Mouse (Mus musculus): ENCODE results near the gene Plcxd3.
"Not testable (repeated sequence)": the region's sequence is repeated elsewhere in the genome, so short reads cannot be mapped to it uniquely, and the experiment has no call there.

GRCm38 (mm10) chr15:4595521-4595920 lies 220.2 kb downstream of the Plcxd3 start:
- not testable (repeated sequence) for TF ChIP-seq POLR2A (IDR thresholded peaks at IDR 0.05; ENCODE audit: borderline replicate concordance, low read depth, low read length); CTCF (IDR thresholded peaks at IDR 0.05; ENCODE audit: low read depth, low read length)

Measured in bone marrow macrophage, adult 2 months (primary cell).